Mouse (Mus musculus) megakaryocyte, embryonic 14.5 days (primary cell): Measurements from ENCODE around the gene Pde3b. TPM values are rescaled to one million over a fixed set of nuclear protein-coding genes. Genes with fewer than 3 reads are reported as not detected.
"Not testable (repeated sequence)": the region's sequence is repeated elsewhere in the genome, so short reads cannot be mapped to it uniquely, and the experiment has no call there.

Source experiments
- H3K27me3 ChIP-seq: replicated peaks from 2 replicates; pipeline ENCODE3; 2012; ENCODE audit warnings: inconsistent platforms
- H3K36me3 ChIP-seq: replicated peaks from 2 replicates; pipeline ENCODE3; 2012; ENCODE audit warnings: low read length, inconsistent platforms, mixed read lengths
- H3K4me1 ChIP-seq: 2 replicates; pipeline ENCODE4 v1.6.1; 2012; ENCODE audit warnings: inconsistent platforms
- H3K4me3 ChIP-seq: replicated peaks from 2 replicates; pipeline ENCODE3; 2012; ENCODE audit warnings: moderate library complexity, mild to moderate bottlenecking, inconsistent platforms
- H3K9me3 ChIP-seq: 2 replicates; pipeline ENCODE4 v1.6.1; 2012; ENCODE audit warnings: inconsistent platforms
- FLI1 ChIP-seq: IDR thresholded peaks from 2 replicates; pipeline ENCODE4 v1.6.1; 2012; ENCODE audit warnings: low read length, inconsistent platforms, mixed read lengths
- GATA1 ChIP-seq: IDR thresholded peaks from 3 replicates; pipeline ENCODE4 v1.6.1; 2012; ENCODE audit warnings: mixed read lengths, low read length, inconsistent platforms, borderline replicate concordance
- polyA plus RNA-seq: library from polyadenylated mRNA; stranded (reverse); fragments of >175 nt; gene quantifications from 2 replicates; pipeline ENCODE4 v1.2.3, GENCODE M21; 2012; ENCODE audit warnings: low replicate concordance; ENCODE audit not compliant: insufficient read depth

Gene Pde3b
- polyA plus RNA-seq, 1 experiment = 0.45 TPM

DNA sequence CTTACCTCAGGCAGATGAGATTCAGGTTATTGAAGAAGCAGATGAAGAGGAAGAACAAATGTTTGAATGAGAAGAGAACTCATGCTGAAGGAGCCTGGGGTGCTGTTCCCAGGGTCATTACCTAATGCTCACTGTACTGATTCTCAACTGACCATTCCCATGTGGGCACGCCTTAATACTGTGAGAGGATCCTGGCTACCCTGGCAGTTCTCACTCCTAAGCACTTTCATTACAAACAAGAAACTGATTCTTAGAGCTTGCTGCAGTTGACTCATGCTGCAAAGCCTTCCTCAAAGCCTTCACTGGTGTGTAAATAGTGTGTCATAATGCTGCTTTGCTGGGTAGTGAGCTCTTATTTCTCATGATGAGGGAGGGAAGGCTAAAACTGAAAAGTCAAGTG, 121.1 kb downstream of the Pde3b start:
- H3K9me3 ChIP-seq = no peaks in the 10 kb centered on the region
- H3K4me1 ChIP-seq = no peaks in the 10 kb centered on the region
- H3K27me3 ChIP-seq = no peaks in the 10 kb centered on the region
- peaks cover 18% of the 10 kb centered on the region for H3K36me3 ChIP-seq
- TF ChIP-seq FLI1 = no peak
- no peak for TF ChIP-seq GATA1
- H3K4me3 ChIP-seq = no peak overlapping the region

DNA sequence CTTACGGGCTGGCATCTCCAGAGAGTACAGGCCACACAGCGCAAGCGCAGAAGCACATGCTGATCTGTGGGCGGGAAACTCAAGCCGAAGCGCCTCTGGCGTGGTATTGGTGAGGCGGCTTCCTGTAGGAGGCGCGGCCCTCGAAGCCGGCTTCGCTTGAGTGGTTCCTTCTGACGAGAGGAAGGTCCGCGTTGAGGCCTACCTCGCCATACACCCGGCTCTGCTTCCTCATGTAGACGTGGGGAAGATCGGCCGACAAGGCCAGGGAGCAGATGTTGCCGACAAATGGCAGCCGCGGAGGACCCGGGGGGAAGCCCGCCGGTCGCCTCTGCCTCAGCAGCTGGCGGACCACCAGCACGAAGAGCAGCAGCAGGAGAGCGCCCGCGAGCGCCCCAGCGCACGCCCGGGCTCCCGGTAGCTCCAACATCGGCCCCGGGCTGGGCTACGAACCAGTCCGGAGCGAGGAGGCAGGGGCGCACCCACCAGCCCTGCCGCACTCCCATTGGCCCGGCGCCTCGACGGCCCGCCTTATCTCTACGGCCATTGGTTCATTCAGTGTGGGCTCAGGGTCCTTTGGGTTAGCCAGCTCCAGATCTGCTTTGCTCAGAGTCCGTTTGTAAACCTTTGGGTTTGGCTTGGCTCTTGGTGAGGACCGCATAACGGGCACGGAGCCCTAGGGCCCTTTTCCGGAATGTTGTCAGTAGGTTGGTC, 147.6 kb downstream of the Pde3b start, which contains the start of gene Cyp2r1:
Gene Cyp2r1 (minus strand): TSS at position 442 of the 711 bp plus-strand sequence.
- Histone ChIP-seq H3K4me3 (peak within 1 kb of the TSS; percentile 82), H3K4me1 (peaks cover 5% of the 10 kb centered on the region; the same call in 1 of the 2 replicates), H3K27me3 (peaks cover 15% of the 10 kb centered on the region), H3K9me3 (peaks cover 15% of the 10 kb centered on the region), H3K36me3 (no peaks in the 10 kb centered on the region)
- TF ChIP-seq GATA1 (no peak), FLI1 (no peak)

- peaks cover 11% of the 10 kb centered on the region for H3K4me1 ChIP-seq
- H3K36me3 ChIP-seq = not testable (repeated sequence)
These were observed 158.8 kb downstream of the Pde3b start for GRCm38 (mm10) chr7:114573866-114574265.

GRCm38 (mm10) chr7:114576931-114577330, 161.8 kb downstream of the Pde3b start:
- peak overlapping the region; percentile 64 for H3K4me3 ChIP-seq
- H3K27me3 ChIP-seq = peaks cover 4% of the 10 kb centered on the region
- peaks cover 13% of the 10 kb centered on the region for H3K9me3 ChIP-seq
- H3K4me1 ChIP-seq = peaks cover 12% of the 10 kb centered on the region
- no peaks in the 10 kb centered on the region for H3K36me3 ChIP-seq
- no peak for TF ChIP-seq GATA1
- no peak for TF ChIP-seq FLI1

More at GRCm38 (mm10) chr7:114573866-114574265, 158.8 kb downstream of the Pde3b start:
- H3K27me3 ChIP-seq, H3K4me3 ChIP-seq: not testable (repeated sequence)
- H3K9me3 ChIP-seq = peaks cover 13% of the 10 kb centered on the region

GRCm38 (mm10) chr7:114577665-114578064, 162.6 kb downstream of the Pde3b start:
- Histone ChIP-seq H3K4me1 (peaks cover 16% of the 10 kb centered on the region), H3K9me3 (peaks cover 13% of the 10 kb centered on the region), H3K36me3 (no peaks in the 10 kb centered on the region), H3K4me3 (no peak overlapping the region), H3K27me3 (peaks cover 4% of the 10 kb centered on the region)
- no peak for TF ChIP-seq GATA1
- no peak for TF ChIP-seq FLI1

- no peak for TF ChIP-seq FLI1
- no peak for TF ChIP-seq GATA1
- Histone ChIP-seq H3K9me3 (no peaks in the 10 kb centered on the region), H3K27me3 (peaks cover 2% of the 10 kb centered on the region), H3K4me1 (peaks cover 16% of the 10 kb centered on the region), H3K36me3 (no peaks in the 10 kb centered on the region), H3K4me3 (no peak overlapping the region)
These were observed 165.3 kb downstream of the Pde3b start for GRCm38 (mm10) chr7:114580426-114580825.

- TF ChIP-seq FLI1 (no peak), GATA1 (no peak)
- no peak overlapping the region for H3K4me3 ChIP-seq
- peaks cover 14% of the 10 kb centered on the region for H3K4me1 ChIP-seq
- H3K9me3 ChIP-seq = no peaks in the 10 kb centered on the region
- peaks cover 2% of the 10 kb centered on the region for H3K27me3 ChIP-seq
- H3K36me3 ChIP-seq = no peaks in the 10 kb centered on the region
These were observed 166.1 kb downstream of the Pde3b start for GRCm38 (mm10) chr7:114581200-114581599.

DNA sequence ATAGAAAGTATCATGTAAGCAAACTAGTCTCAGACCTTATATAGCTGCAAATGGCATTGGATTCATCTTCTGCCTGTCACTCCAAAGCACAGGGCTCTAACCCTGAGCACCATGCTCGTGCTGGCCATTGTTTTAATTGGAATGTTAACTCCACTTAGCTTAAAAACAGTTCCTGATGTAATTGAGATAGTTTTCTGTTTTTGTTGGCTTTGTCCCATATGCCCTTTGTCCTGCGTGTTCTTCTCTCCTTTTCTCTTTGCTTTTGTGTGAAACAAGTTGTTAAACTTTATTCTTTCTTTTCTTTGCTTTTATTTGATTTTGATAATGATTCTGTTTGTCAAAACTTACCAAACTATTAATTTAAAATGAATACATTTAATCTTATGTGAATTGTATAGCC, 167.4 kb downstream of the Pde3b start:
- Histone ChIP-seq H3K36me3 (no peaks in the 10 kb centered on the region), H3K4me1 (peaks cover 5% of the 10 kb centered on the region; the same call in 1 of the 2 replicates), H3K4me3 (no peak overlapping the region), H3K9me3 (no peaks in the 10 kb centered on the region), H3K27me3 (no peaks in the 10 kb centered on the region)
- TF ChIP-seq GATA1 = no peak

Other genes starting within 250 kb of the Pde3b start
- 3.3 TPM in 1 of 2 replicates, not detected in the other for gene Copb1, start 160.6 kb upstream of the Pde3b start, polyA plus RNA-seq
- 1.9 and 4.9 TPM in 2 replicates for gene Psma1, start 139.2 kb upstream of the Pde3b start, polyA plus RNA-seq
- not detected in 2 replicates for gene Cyp2r1, start 147.7 kb downstream of the Pde3b start, polyA plus RNA-seq
- 5.9 TPM in 1 of 2 replicates, not detected in the other for gene Calca, start 221.1 kb downstream of the Pde3b start, polyA plus RNA-seq